Mouse (Mus musculus) CD4-positive, CD25-positive, alpha-beta regulatory T cell (primary cell): ENCODE results near the gene D930020B18Rik. TPM values are rescaled to one million over a fixed set of nuclear protein-coding genes. Genes with fewer than 3 reads are reported as not detected.

Source experiments
- polyA plus RNA-seq: library from polyadenylated mRNA; unstranded; fragments of 100-300 nt; shearing (Covaris generic); gene quantifications from one replicate; pipeline ENCODE4 v1.2.1, GENCODE M21; 2017

The D930020B18Rik gene
- polyA plus RNA-seq = 0.26 TPM

DNA sequence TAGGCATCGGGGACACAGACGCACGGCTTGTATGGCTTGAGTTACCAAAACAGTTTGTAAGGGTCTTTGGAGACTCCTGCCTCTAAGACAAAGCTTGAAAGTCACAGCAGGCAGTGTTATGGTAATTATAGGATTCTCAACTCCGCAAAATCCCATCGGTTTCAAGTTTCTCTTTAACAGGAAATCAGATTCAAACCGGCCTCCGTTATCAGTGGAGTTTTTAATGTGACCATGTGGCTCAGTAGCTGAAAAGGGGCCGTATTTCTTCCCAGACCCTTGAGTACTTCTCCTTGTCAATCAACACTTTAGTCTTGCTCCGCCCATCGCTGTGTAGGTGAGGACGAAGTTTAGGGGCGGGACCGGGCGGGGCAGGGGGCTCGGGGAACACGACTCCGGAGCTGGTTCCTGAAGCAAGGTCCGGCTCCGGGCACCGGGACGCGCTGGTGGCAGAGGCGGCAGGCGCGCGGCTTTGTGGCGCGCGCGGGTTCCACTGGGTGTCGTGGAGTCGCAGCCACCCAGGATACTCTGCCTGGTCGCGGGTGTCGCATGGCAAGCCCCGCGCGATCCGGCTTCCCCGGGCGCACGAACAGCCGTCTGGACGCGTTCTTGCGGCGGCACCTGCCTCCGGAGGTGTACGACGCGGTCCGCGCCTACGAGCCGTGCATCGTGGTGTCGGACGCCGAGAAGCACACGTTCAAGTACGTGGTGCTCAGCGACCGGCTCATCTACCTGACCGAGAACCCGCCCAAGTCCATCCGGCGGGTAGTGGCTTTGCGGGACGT lies at the start of gene D930020B18Rik:
D930020B18Rik (plus strand) TSS at position 317 of the 782 bp plus-strand sequence.

DNA sequence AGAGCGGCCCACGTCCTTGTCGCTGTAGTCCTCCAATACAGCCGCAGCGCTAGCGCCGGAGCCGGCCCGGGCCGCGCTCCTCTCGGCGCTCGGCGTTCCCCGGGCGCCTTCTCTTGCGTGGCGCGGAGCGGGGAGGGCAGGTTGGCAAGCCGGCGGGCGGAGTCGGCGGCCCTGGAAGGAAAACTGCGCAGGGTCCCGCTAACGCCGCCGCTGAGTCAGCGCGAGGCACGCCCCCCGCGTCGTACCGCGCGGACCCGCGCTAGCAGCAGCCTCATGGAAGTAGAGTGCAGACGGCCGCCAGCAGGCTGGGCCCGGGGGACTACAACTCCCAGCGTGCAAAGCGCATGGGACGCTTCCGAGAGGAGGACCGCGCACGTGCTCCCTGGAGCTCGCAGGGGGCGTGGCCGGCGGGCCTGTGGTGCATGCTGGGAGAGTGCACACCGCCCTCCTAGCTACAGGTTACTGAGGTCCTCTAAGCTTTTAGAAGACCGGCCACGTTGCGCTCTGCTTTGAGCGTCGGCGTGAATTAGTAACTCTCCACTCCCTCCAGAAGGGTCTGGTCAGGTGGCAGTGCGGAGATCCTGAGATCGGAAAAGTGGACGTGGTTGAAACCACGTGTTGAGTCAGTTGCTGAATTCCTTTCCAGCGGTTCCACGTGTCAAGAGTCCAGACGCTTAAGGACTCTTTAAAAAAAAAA lies 15.1 kb upstream of the D930020B18Rik start, which contains the start of gene Xpot:
Xpot (minus strand) TSS at position 147 of the 697 bp plus-strand sequence.

GRCm38 (mm10) chr10:121739548-121740505 lies 98.4 kb downstream of the D930020B18Rik start, which contains the start of gene BC048403:
BC048403 (plus strand) TSS chr10:121739937.

Other genes starting within 250 kb of the D930020B18Rik start
- 22.6 TPM for gene Rassf3, start 165.2 kb upstream of the D930020B18Rik start, polyA plus RNA-seq
- gene Tbk1, start 54.8 kb upstream of the D930020B18Rik start, polyA plus RNA-seq = 83.0 TPM
- 52.9 TPM for gene Xpot, start 15.3 kb upstream of the D930020B18Rik start, polyA plus RNA-seq
- gene BC048403, start 98.3 kb downstream of the D930020B18Rik start, polyA plus RNA-seq = 3.5 TPM